ENCODE assay signal across 8 mouse cellular contexts in the genomic region with DNA sequence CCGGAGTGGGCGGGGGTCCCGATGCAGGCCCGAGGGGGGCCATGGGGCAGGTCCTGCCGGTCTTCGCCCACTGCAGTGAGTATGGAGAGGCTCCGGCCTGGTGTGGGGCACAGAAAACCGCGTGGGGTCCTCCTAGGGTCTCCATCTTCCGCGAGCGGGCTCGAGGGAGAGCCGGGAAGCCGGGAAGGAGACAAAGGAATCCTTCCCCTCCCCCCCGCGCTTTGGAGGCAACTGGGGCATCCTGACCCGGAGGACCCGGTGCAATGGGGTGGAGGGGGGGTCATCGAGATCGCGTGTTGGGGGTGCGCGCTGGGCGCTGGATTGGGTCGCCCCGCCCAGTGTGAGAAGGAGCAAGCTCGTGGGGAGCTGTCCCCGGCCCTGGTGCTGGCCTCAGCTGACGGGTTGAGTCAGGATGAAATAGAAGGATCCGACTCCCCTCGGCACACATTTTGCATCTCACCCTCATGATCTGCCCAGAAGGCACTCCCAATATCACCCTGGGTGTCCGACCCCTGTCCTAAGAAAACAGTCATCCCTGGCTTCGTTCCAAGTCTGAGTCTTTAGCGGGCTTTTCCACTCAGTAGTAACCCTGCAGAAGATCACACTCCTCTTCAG. TPM values are rescaled to one million over a fixed set of nuclear protein-coding genes. Genes with fewer than 3 reads are reported as not detected.
A peak's percentile ranks its signal among the peaks of the same experiment; 100 is the strongest.
DNase-seq lines count a peak whose midpoint lies in the region; ATAC-seq lines count a peak whose summit lies in the region.

No protein-coding gene starts in this region.

- peak overlapping the region; percentile 86 for H3K4me2 ChIP-seq in forebrain, embryonic 11.5 days (ENCODE audit: low read depth, low read length, severe bottlenecking)
- peak overlapping the region; percentile 68 for H3K4me2 ChIP-seq in hindbrain, embryonic 14.5 days (replicated peaks)

- peaks cover 8% of the 10 kb centered on the region for H3K4me1 ChIP-seq in forebrain, embryonic 11.5 days (replicated peaks; ENCODE audit: control insufficient read depth, insufficient read depth, low read length)
- H3K4me1 ChIP-seq in hindbrain, embryonic 14.5 days (replicated peaks; ENCODE audit: control insufficient read depth, insufficient read depth, low read length), result peaks cover 18% of the 10 kb centered on the region; the same call in 1 of the 2 replicates

- peak; percentile 73 for DNase-seq in ovary, postnatal 36 days (ENCODE audit: low spot score)
- DNase-seq in ovary, adult 18-20 months (ENCODE audit: low spot score), result no peak
- DNase-seq in brain, adult 2 months (ENCODE audit: low read depth, low spot score), result peak; percentile 53
- peak; percentile 85 for DNase-seq in forebrain, embryonic 11.5 days (ENCODE audit: low spot score)
- DNase-seq in hindbrain, embryonic 14.5 days (ENCODE audit: low spot score), result peak; percentile 42
- peak; percentile 63 for DNase-seq in liver
- DNase-seq in thymus, postnatal 4 days, result peak; percentile 76

- no peaks in the 10 kb centered on the region for H3K9me3 ChIP-seq in forebrain, embryonic 11.5 days (ENCODE audit: control insufficient read depth, low read length)
- no peaks in the 10 kb centered on the region for H3K9me3 ChIP-seq in hindbrain, embryonic 14.5 days (ENCODE audit: control insufficient read depth, low read length)

- H3K4me3 ChIP-seq in forebrain, embryonic 11.5 days (ENCODE audit: low read depth, low read length), result peak overlapping the region; percentile 76
- H3K4me3 ChIP-seq in hindbrain, embryonic 14.5 days (replicated peaks; ENCODE audit: low read length), result peak overlapping the region; percentile 67

- H3K27ac ChIP-seq in forebrain, embryonic 11.5 days (ENCODE audit: low read depth, low read length), result 0 out of 2 replicates have a peak overlapping the region, but pooled peaks have one; percentile 53
- peak overlapping the region; percentile 89 for H3K27ac ChIP-seq in hindbrain, embryonic 14.5 days

- H3K36me3 ChIP-seq in forebrain, embryonic 11.5 days (ENCODE audit: control insufficient read depth, insufficient read depth, low read length), result no peaks in the 10 kb centered on the region; the same call in 1 of the 2 replicates
- peaks cover 17% of the 10 kb centered on the region for H3K36me3 ChIP-seq in hindbrain, embryonic 14.5 days (replicated peaks; ENCODE audit: control insufficient read depth, insufficient read depth)

- WGBS in forebrain, embryonic 11.5 days, result 1% methylated on average over 35 of the region's 35 CpGs
- under 1% methylated on average over 28 of the region's 35 CpGs for WGBS in hindbrain, embryonic 14.5 days

- peak; percentile 78 for ATAC-seq in forebrain, embryonic 11.5 days (replicated peaks; ENCODE audit: low FRiP score)
- peak; percentile 80 for ATAC-seq in hindbrain, embryonic 14.5 days (ENCODE audit: low FRiP score)
- peak; percentile 29; the same call in 1 of the 2 replicates for ATAC-seq in monocyte, adult 5-6 weeks (replicated peaks; ENCODE audit: insufficient number of reproducible peaks, low FRiP score, low TSS enrichment, poor library complexity, severe bottlenecking)

- peak overlapping the region; percentile 93 for H3K9ac ChIP-seq in forebrain, embryonic 11.5 days (ENCODE audit: low read length)
- peak overlapping the region; percentile 87 for H3K9ac ChIP-seq in hindbrain, embryonic 14.5 days

- peaks cover 34% of the 10 kb centered on the region for H3K27me3 ChIP-seq in forebrain, embryonic 11.5 days (ENCODE audit: control insufficient read depth, insufficient read depth, low read length)
- H3K27me3 ChIP-seq in hindbrain, embryonic 14.5 days (ENCODE audit: control insufficient read depth, insufficient read depth, low read length), result peaks cover 36% of the 10 kb centered on the region

RNA-seq across cellular contexts. Expression of a gene that starts 0.5 kb away (rescaled TPM):
- 47.3 and 54.7 TPM in 2 replicates for polyA plus RNA-seq in forebrain, embryonic 11.5 days (2014; fragmentation: Nextera tagmentation; extraction: Ambion mirVana)
- 106 and 112 TPM in 2 replicates for polyA plus RNA-seq in hindbrain, embryonic 14.5 days (2014; fragmentation: Nextera tagmentation; extraction: Ambion mirVana)
- not detected in 3 replicates for total RNA-seq in monocyte, adult 5-6 weeks (2017)

RNA-seq across cellular contexts. Expression of a gene that starts 3.0 kb away (rescaled TPM):
- 0.44 TPM in 1 of 2 replicates, not detected in the other for polyA plus RNA-seq in forebrain, embryonic 11.5 days (2014; fragmentation: Nextera tagmentation; extraction: Ambion mirVana)
- 0.74 and 1.0 TPM in 2 replicates for polyA plus RNA-seq in hindbrain, embryonic 14.5 days (2014; fragmentation: Nextera tagmentation; extraction: Ambion mirVana)
- 1.9 TPM in 1 of 3 replicates, not detected in the others for total RNA-seq in monocyte, adult 5-6 weeks (2017)

RNA-seq across cellular contexts. Expression of a gene that starts 11.3 kb away (rescaled TPM):
- 52.8 and 53.0 TPM in 2 replicates for polyA plus RNA-seq in forebrain, embryonic 11.5 days (2014; fragmentation: Nextera tagmentation; extraction: Ambion mirVana)
- polyA plus RNA-seq in hindbrain, embryonic 14.5 days (2014; fragmentation: Nextera tagmentation; extraction: Ambion mirVana), result 32.7 and 35.3 TPM in 2 replicates
- 230 to 263 TPM (median 254 TPM) in 3 replicates for total RNA-seq in monocyte, adult 5-6 weeks (2017)

RNA-seq across cellular contexts. Expression of a gene that starts 27.0 kb away (rescaled TPM):
- polyA plus RNA-seq in forebrain, embryonic 11.5 days (2014; fragmentation: Nextera tagmentation; extraction: Ambion mirVana), result not detected in 2 replicates
- polyA plus RNA-seq in hindbrain, embryonic 14.5 days (2014; fragmentation: Nextera tagmentation; extraction: Ambion mirVana), result 0.12 TPM in 1 of 2 replicates, not detected in the other
- total RNA-seq in monocyte, adult 5-6 weeks (2017), result 30.9 to 43.8 TPM (median 36.9 TPM) in 3 replicates

RNA-seq across cellular contexts. Expression of a gene that starts 54.8 kb away (rescaled TPM):
- polyA plus RNA-seq in forebrain, embryonic 11.5 days (2014; fragmentation: Nextera tagmentation; extraction: Ambion mirVana), result 54.1 and 59.8 TPM in 2 replicates
- 34.1 and 36.6 TPM in 2 replicates for polyA plus RNA-seq in hindbrain, embryonic 14.5 days (2014; fragmentation: Nextera tagmentation; extraction: Ambion mirVana)
- total RNA-seq in monocyte, adult 5-6 weeks (2017), result 11.5 to 32.0 TPM (median 14.7 TPM) in 3 replicates

Comparison
In these comparisons a context has a peak if more than half of its experiments do, and no peak if none do; other contexts are left out.
1. ATAC-seq: peak in every context shown above with its lines; median percentile 80 in hindbrain, embryonic 14.5 days; 78 in forebrain, embryonic 11.5 days; 29 in monocyte, adult 5-6 weeks.